Mouse (Mus musculus) erythroid progenitor cell, adult 5-6 weeks (primary cell): Measurements from ENCODE around the gene Wipf1. TPM values are rescaled to one million over a fixed set of nuclear protein-coding genes. Genes with fewer than 3 reads are reported as not detected.

Experiments used
- ATAC-seq: replicated peaks from 2 replicates; pipeline ENCODE4 v1.8.0; 2016; ENCODE audit warnings: moderate number of reproducible peaks, mild to moderate bottlenecking, moderate TSS enrichment, inconsistent platforms; ENCODE audit not compliant: poor library complexity, low FRiP score, severe bottlenecking
- total RNA-seq, 2 experiments: library from RNA; stranded (forward) in 1 of 2; stranded (reverse) in 1 of 2; fragments of 150-400 nt in 1 of 2; fragments of 186-747, 209-891 nt in 1 of 2; gene quantifications; 2 replicates each; pipeline versions ENCODE4 v1.2.3 to v1.2.4; 2015 to 2017; ENCODE audit warnings: low replicate concordance in 2 of 2

The Wipf1 gene
- total RNA-seq, 2 experiments from 2014 or later, result 3.6 to 12.6 TPM

DNA sequence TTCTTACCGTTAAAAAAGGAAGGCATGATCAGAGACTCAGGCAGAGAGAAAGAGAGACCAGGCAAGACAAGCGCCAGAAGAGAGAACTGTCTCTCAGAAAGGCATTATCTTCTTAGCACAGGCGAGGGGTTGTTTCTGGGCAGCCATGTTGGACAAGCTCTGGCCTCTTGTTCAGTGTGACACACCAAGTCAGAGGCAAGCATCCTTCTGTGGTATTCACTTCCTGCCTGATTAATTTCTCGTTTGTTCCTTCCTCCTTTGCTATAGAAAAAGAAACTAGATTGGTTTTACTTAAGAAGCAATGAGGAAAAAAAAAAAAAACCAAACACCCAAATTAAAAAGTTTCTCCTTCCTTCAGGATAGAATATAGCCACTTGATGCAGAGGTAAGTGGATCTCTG lies 75.8 kb downstream of the Wipf1 start:
- ATAC-seq, result no peak

DNA sequence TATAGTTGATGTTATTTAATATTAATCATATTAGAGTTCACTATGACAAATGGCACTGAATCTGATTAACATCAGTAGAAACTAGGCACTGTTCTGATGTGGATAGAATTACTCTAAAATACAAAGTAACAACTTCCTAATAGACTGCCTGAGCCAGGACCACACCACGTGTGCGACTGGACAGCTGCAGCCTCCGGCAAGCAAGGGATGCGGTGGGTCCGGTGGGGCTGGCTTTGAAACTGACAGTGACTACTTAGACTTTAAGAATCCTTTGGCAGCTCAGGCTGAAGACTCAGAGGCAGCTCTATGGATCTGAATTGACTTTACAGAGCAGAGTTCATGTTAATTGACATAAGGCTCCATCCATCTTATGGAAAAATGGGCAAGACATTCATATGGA lies 76.4 kb downstream of the Wipf1 start:
- no peak for ATAC-seq

DNA sequence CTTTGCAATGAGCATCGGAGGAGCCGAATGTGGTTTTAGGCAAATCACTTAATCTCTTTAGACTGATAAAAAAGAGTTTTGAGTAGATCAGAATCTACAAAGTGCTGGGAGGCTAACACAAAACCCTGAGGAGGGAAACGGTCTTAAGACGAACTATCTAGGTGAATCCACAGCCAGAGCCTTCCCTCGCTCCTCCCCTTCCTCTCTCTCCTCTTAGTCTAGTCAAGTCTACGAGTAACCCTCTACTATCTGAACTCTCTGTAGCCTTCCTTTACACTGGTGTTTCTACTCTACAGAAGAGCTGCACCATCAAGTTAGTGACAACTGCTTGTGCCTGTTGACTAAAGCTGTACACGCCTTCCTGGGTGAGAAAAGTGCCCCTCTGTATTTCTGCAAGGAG lies 77.0 kb downstream of the Wipf1 start:
- ATAC-seq, result no peak

DNA sequence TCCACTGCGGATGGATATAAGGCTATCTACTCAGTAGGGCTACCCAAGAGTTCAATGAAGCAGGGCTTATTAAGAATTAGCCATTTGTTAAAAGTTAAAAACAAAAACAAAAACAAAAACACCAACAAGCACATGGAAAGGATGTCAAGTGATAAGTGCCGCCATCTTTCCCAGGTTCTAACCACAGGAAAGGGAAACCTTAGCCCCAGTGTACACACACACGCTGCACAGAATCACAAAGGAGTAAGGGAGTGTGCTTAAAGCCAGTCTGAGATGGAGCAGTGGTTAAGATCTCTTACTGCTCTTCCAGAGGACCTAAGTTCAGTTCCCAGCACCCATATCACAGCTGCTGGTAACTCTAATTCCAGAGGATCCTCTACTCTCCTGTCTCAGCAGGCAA lies 78.0 kb downstream of the Wipf1 start:
- ATAC-seq, result no peak

DNA sequence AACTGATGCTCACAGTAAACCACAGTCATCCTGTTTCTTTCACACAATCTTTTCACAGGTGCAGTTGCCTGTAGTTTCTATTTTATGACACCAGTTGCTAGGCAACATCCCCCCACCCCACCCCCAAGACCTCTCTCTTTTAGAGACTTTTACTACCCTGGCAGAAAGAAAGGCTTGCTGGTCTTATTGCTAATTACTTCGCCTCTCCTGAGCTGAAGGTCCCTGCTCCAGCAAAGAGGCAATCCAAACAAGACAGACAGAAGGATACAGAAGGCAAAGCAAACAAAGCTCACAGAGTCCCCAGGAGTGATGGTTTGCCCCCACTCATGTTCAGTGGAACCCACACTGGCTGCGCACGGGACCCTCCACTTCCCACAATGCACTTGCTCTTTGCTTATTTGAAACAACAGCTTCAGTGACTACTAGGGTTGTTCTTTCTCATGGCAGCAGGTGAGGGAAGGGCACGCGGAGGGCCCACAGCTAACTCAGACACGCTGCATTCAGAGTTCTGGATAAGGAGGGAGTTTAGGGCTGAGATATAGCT lies 79.3 kb downstream of the Wipf1 start:
- ATAC-seq, result no peak

DNA sequence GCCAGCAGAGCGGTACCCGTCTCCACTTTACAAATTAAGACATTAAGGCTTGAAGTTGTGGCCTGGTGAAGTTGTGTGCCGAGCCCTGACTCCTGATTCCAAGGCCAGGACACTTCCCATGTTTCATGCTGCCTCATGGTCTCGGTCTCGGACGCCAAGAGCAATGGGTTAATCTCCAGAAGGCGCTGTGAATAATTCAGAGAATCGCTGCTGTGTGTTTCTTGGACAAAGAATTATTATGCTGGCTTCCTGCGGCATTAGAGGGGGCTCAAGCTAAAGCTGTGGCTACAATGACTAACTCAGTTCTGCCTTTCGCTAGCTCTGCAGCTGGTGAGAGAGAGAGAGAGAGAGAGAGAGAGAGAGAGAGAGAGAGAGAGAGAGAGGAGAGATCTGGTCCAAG lies 85.5 kb downstream of the Wipf1 start:
- no peak for ATAC-seq

DNA sequence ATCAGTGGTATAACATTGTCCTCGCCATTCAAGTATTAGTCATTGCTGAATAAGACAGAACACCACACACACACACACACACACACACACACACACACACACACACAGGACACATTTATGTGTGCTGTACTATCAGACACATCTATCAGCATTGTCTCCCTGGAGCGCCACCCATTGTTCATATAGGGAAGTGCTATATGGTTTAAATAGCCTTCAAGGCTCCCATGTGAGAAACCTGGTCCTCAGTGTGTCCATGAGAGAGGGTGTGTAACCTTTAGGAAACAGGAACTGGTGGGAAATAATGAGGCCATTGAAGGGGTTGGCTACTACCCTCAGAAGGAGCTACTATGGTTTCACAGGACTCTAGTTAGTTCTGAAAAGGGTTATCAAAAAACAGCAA lies 87.5 kb downstream of the Wipf1 start:
- no peak for ATAC-seq

DNA sequence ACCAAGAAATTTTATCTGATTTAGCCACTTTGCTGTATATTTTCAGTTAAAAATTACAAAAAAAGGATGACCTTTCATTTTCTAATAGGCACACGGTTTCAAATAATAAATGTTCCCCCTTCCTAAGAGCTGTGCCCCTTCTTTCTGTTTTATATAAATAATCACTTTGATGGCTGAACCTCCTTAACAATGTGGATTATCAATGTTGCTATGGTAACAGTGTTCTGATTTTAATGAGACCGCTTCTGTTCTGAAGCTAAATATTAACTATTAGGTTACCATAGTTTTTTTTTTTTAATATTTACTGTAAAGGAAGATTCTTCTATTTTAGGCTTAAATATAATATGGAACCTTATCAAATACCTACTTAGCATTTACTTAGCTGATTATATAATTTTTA lies 89.2 kb downstream of the Wipf1 start:
- ATAC-seq, result no peak

DNA sequence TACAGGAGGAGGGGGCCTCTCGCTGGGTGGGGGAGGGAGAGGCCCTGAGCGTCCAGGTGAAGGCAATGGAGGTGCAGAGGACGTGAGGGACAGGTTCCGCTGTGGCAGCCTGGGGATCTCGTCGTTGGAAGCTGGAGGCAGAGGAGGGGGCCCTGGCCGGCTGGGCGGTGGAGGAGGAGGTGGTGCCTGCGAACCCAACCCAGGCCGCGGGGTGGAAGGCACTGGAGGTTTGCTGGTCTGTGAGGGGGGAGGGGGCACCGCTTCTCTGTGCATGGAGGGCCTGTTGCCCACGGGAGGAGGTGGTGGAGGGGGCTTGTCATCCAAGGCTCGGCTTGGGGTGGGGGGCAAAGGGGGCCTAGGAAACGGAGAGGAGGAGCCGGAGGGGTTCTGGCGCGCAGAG lies 92.6 kb downstream of the Wipf1 start:
- ATAC-seq, result no peak

DNA sequence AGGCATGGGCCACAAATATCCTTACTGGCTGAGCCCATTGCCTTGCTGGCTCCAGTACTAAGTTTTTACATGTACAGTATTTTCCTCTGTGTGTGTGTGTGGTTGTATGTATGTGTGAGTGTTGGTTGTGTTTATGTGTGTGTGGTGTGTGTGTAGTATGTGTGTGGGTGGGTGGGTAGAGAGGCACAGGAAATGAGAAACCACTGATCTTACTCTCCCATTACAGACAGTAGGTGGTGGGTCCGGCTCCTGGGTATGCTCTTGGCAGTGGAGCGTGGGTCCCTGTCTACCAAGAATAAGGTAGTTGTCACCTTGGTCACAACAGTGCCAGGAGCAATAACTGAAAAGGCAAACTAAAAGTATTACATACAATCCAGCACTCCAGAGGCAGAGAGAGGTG lies 93.7 kb downstream of the Wipf1 start:
- no peak for ATAC-seq

DNA sequence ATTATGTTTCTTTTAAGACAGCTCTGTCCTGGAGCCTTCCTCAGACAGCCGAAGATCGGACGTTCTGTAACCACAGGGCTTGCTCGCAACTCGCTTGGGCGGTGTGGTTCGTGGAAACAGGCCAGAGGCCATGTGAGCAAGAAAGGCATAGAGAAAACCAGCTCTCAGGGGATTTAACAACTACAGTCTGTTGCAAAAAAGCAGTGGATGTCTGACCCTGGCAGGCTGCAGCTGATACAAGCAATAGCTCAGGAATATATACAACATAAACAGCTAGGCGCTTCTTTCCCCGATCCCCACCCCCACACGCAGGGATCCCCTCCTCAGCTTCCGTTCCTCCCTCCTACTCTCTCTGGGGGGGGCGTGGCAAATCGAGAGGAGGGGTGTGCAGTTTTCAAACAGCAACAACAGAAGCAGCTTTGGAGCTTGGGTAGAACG lies 97.6 kb downstream of the Wipf1 start:
- ATAC-seq, result no peak

DNA sequence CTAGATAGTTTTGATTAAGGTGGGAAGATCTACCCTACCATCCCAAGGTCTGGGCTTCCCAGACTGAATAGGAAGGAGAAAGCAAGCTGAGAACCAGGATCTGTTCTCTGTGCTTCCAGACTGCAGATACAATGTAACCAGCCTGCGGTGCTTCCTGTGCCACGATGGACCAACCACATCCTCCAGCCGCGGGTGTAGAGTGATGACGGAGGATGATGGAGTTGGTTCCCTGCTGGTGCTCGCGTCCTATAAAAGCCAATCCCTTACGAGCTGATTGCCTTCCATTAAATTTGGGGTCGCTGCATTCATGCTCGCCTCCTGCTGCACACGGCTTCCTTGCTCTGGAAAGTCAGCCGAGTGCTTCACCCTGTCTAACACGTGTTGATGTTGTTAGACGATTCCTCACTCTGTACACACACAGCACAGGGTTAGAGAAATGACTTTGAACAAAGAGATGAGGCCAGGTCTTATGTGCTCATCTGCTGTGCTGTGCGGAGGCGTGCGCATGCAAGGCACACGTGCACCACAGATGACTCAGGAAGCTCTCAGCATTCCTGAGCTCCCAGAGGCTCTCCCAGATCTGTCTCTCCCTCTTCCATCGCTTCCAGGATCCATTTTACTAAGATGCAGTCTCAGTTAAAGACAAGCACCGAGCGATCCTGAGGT lies 100.6 kb downstream of the Wipf1 start:
- ATAC-seq, result no peak

DNA sequence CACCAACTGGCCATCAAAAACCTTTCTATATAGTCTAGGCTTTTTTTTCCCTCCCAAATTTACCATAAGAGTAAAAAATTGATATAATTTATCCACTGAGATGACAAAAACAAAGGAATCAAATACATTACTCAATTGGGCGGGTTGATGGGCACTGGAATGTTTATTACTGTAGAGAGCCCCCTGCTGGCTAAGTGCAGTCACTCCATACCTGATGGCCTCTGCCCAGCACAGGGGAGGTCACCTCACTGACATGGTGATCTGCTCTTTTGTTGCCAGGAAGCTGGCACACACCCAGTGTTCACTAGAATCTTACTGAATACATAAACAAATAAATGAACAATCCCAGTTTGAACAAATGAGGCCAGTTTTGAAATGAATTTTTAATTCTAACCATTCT lies 102.2 kb downstream of the Wipf1 start:
- ATAC-seq, result peak; percentile 81

DNA sequence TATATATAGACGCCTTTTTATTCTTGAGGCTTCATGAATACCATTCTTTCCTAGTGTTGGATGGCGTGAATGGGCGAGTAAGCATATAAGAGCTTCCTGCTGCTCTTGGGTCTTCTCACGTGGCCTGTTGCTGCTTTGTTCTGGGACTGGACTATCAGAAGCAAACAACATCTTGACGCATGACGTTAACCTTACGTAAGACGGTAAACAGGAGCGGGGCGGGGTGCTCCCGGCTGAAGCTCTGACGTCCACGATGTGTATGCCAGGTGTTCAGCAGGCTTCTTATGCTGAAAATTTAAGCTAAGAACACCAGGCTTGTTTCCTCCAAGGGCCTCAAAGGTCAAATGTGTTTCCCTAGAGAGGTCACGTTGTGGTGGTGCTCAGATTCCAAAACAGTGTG lies 103.7 kb downstream of the Wipf1 start:
- ATAC-seq, result no peak

DNA sequence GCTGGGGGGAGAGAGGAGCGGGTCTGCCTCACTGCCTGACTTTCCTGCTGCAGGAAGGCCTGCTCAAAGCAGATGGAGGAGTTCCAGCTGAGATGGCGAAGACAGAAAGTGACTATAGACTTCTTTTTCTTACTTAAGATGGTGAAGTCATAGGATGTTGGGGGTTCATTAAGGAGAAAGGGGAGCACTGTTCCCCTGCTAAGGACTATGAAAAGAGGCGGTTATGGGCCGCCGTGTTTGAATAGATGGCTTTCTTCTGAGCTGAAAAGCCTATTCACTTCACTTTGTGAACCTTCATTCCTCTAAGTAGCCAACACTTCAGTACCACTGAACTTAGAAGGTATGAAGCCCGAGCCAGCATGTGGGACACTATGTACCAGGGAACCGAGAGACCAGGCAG lies 109.8 kb downstream of the Wipf1 start:
- ATAC-seq, result no peak

DNA sequence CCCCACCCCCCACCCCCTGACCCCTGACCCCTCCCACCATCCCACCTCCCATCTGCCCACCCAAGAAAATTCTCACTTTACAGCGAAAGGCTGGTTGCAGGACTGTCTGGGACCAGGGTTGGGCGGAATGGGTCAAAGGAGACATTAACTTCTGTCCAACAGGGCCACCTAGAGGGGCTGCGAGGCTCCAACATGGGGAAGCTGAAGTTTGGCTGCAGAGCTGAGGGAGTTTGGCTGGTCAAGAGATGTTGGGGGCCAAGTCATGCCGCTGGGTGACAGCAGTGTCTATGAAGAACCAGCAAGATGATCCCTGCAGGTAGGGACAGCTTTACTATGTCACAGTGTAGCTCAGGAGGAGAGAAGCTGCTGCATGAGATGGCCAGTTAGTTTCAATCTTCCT lies 110.2 kb downstream of the Wipf1 start:
- ATAC-seq, result no peak; the same call in 1 of the 2 replicates

DNA sequence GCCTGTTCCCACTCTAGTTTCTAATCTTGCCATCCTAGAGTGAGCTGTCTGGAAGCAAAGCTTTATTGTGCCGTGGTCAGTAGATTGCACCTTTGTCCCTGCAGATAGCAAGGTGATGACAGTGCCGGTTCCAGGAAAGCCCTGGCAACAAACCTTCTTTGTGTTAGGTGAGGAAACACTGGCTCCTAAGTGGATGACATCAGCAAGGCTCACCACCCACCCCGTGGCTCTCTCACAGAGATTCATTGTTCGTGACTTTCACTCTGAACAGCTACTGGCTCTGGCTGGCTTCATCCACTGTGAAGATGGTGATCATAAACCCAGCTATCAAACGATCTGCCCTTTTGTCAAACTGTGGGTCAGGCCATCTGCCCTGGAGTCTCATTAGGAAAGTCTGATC lies 113.6 kb downstream of the Wipf1 start:
- ATAC-seq, result no peak

DNA sequence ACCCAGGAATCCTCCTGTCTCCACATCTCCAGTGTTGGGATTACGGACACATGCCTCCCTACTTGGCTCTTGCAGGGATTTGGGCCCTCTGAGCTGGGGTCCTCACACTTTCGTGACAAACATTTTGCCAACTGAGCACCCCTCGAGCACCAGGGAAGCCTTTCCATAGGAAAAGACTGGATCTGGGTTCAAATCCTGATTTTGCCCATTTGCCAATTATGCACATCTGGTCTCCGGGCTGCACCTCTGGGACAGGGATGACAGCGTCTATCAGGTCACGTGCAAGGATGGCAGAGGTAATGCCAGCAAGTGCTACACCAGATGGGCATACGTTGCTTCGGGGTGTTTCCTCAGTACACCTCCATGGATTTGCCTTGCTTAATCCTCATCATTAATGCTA lies 119.5 kb downstream of the Wipf1 start:
- no peak for ATAC-seq

DNA sequence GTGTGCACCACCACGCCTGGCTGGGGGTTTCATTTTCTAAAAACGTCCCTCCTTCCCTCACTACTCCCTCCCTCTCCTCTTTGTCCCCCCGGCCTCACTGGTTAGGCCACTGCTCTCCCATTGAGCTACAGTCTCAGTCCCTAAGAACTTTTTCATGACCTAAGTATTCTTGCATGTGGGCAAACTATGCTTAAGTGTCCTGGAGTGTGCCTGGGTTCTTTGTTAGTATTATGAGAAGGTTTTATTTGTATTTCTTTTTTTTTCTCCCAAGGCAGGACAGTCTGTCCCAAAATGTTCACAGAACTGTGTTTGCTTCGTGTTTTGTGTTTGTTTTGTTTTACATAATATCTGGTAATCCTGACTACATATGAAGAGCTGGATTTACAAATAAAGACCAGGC lies 121.9 kb downstream of the Wipf1 start:
- ATAC-seq, result no peak

DNA sequence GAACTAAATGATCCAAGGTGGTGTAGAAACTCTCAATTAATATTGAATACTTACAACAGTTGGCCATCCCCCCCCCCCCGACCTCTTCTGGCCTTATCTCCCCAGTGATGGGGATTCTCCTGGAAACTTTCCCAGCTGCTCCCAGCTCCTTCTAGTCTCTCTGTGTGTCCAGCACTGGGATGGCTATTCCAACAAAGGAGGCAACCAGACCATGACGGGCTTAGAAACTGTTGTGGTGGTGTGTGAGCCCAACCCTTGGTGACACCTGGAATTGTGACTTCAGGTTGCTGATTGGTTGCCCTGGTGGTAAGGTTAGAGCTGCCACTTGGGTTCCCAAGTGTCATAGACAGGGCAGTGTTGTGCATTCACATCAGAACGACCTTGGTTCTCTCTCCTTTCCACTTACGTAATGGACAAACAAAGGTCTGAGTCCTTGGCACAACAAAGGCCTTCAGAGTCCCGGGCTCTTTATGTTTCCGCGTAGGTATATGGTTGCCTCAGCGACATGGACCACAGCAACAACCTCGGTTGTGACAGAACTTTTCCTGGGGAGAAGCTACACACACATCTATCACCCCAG lies 123.1 kb downstream of the Wipf1 start:
- ATAC-seq, result no peak

DNA sequence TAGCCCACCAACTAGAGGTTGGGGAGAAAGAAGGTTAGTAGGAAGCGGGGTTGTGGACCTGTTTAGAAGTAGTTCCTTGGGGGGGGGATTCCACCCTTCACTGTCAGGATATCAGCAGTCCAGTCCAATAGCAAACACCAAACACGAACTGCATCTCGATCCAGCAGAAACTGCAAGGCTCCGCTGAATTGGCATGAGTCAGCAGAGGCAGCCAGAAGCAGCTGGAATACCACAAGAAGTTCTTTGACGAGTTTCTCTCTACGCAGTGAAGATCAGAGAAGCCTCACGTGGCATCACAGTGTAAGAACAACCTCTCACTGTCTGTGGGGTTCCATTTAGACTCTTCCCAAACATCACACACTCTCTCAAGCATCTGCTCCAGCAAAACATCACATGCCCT lies 124.6 kb downstream of the Wipf1 start:
- no peak for ATAC-seq

DNA sequence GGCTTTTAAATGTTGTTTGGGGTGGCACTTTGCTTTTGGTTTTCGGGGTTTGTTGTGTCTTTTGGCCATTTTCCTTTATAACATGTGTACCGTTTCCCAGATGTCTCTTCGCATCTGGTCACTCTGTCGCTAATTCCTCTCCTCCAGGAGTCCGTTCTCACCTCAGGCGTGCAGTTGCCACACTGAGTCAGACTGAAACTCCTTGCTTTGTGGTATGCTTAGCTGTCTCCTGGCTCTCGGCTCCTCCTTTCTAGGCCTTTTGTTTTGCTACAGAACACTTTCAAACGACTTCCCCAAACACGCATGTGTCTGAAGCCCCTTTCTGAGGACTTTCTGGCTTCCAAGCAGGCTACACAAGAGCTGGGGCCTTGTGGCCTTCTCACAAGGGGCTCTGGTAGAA lies 125.1 kb downstream of the Wipf1 start:
- no peak for ATAC-seq
